Mouse (Mus musculus): Measurements from ENCODE around the gene Rasa3. TPM values are rescaled to one million over a fixed set of nuclear protein-coding genes. Genes with fewer than 3 reads are reported as not detected.

The Rasa3 gene
- total and polyA plus RNA-seq, 2 experiments from 2014 or later: 20.5 to 52.7 TPM

GRCm38 (mm10) chr8:13644155-13644554 is 33.2 kb downstream of the Rasa3 start:
- TF ChIP-seq CTCF (IDR thresholded peaks at IDR 0.05): peak; percentile 21; the same call in 1 of the 2 replicates
- no peaks in the 10 kb centered on the region for H3K36me3 ChIP-seq (ENCODE audit: insufficient read depth, low read length)
- H3K4me2 ChIP-seq (ENCODE audit: low read depth, low read length, poor library complexity, severe bottlenecking): no peak overlapping the region
- WGBS: 15% methylated on average over 6 of the region's 6 CpGs
- H3K27me3 ChIP-seq (ENCODE audit: insufficient read depth, low read length): no peaks in the 10 kb centered on the region
- peak overlapping the region; percentile 59; the same call in 1 of the 2 replicates for H3K27ac ChIP-seq (ENCODE audit: low read depth, low read length)
- ATAC-seq (ENCODE audit: low FRiP score) (no peak), DNase-seq (ENCODE audit: low spot score) (peak; percentile 52)
- H3K9me3 ChIP-seq (ENCODE audit: low read length): no peaks in the 10 kb centered on the region
- H3K9ac ChIP-seq (replicated peaks; ENCODE audit: low read length, poor library complexity, severe bottlenecking): peak overlapping the region; percentile 29; the same call in 1 of the 2 replicates
- no peak overlapping the region for H3K4me3 ChIP-seq (ENCODE audit: low read depth, low read length)
- peaks cover 24% of the 10 kb centered on the region for H3K4me1 ChIP-seq (ENCODE audit: insufficient read depth, low read length)

- TF ChIP-seq CTCF (IDR thresholded peaks at IDR 0.05): no peak
- DNase-seq (ENCODE audit: low spot score) (no peak), ATAC-seq (ENCODE audit: low FRiP score) (no peak)
- no peaks in the 10 kb centered on the region for H3K27me3 ChIP-seq (ENCODE audit: insufficient read depth, low read length)
- no peaks in the 10 kb centered on the region for H3K36me3 ChIP-seq (ENCODE audit: insufficient read depth, low read length)
- H3K4me1 ChIP-seq (ENCODE audit: insufficient read depth, low read length): peaks cover 16% of the 10 kb centered on the region
- H3K4me2 ChIP-seq (ENCODE audit: low read depth, low read length, poor library complexity, severe bottlenecking): no peak overlapping the region
- 85% methylated on average over 10 of the region's 10 CpGs for WGBS
- no peak overlapping the region for H3K27ac ChIP-seq (ENCODE audit: low read depth, low read length)
- no peaks in the 10 kb centered on the region for H3K9me3 ChIP-seq (ENCODE audit: low read length)
- H3K4me3 ChIP-seq (ENCODE audit: low read depth, low read length): no peak overlapping the region
- no peak overlapping the region for H3K9ac ChIP-seq (replicated peaks; ENCODE audit: low read length, poor library complexity, severe bottlenecking)
Measured at GRCm38 (mm10) chr8:13642659-13643181, 34.7 kb downstream of the Rasa3 start.

DNA sequence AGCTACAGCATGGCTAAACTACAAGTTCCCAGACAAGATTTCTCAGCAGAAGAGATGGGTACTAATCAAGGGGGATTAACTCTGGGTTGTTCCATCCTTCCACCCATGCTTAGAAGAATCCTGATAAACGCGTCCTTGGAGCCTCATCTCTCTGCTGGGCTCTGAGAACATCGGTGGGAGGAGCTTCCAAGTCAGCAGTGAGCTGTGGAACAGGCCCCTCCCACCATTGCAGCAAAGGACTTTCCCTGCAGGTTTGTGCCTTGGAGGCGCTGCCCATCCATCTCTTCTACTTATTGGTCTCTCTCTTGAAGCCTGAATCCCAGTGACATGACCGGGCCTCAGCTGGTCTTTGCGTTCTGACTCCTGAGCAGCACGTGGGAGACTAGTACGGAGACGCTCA is 36.2 kb downstream of the Rasa3 start:
- Histone ChIP-seq H3K27me3 (ENCODE audit: insufficient read depth, low read length) (no peaks in the 10 kb centered on the region), H3K9me3 (ENCODE audit: low read length) (no peaks in the 10 kb centered on the region), H3K4me1 (ENCODE audit: insufficient read depth, low read length) (peaks cover 16% of the 10 kb centered on the region), H3K27ac (ENCODE audit: low read depth, low read length) (peak overlapping the region; percentile 32; the same call in 1 of the 2 replicates), H3K4me3 (ENCODE audit: low read depth, low read length) (no peak overlapping the region), H3K9ac (replicated peaks; ENCODE audit: low read length, poor library complexity, severe bottlenecking) (no peak overlapping the region), H3K36me3 (ENCODE audit: insufficient read depth, low read length) (no peaks in the 10 kb centered on the region), H3K4me2 (ENCODE audit: low read depth, low read length, poor library complexity, severe bottlenecking) (no peak overlapping the region)
- TF ChIP-seq CTCF (IDR thresholded peaks at IDR 0.05): no peak
- WGBS: 59% methylated on average over 9 of the region's 9 CpGs
- DNase-seq (ENCODE audit: low spot score): no peak
- ATAC-seq (ENCODE audit: low FRiP score): no peak

GRCm38 (mm10) chr8:13640452-13640883 is 36.9 kb downstream of the Rasa3 start:
- Histone ChIP-seq H3K4me1 (ENCODE audit: insufficient read depth, low read length) (peaks cover 14% of the 10 kb centered on the region), H3K27me3 (ENCODE audit: insufficient read depth, low read length) (no peaks in the 10 kb centered on the region), H3K27ac (ENCODE audit: low read depth, low read length) (peak overlapping the region; percentile 59), H3K4me3 (ENCODE audit: low read depth, low read length) (no peak overlapping the region), H3K9ac (replicated peaks; ENCODE audit: low read length, poor library complexity, severe bottlenecking) (no peak overlapping the region), H3K4me2 (ENCODE audit: low read depth, low read length, poor library complexity, severe bottlenecking) (no peak overlapping the region), H3K36me3 (ENCODE audit: insufficient read depth, low read length) (no peaks in the 10 kb centered on the region), H3K9me3 (ENCODE audit: low read length) (no peaks in the 10 kb centered on the region)
- peak; percentile 33 for DNase-seq (ENCODE audit: low spot score)
- ATAC-seq (ENCODE audit: low FRiP score): no peak
- WGBS: 27% methylated on average over 9 of the region's 9 CpGs
- TF ChIP-seq CTCF (IDR thresholded peaks at IDR 0.05): no peak

GRCm38 (mm10) chr8:13633107-13633506 is 44.3 kb downstream of the Rasa3 start:
- Histone ChIP-seq H3K9me3 (ENCODE audit: low read length) (no peaks in the 10 kb centered on the region), H3K4me1 (ENCODE audit: insufficient read depth, low read length) (no peaks in the 10 kb centered on the region), H3K4me2 (ENCODE audit: low read depth, low read length, poor library complexity, severe bottlenecking) (no peak overlapping the region), H3K27me3 (ENCODE audit: insufficient read depth, low read length) (no peaks in the 10 kb centered on the region), H3K27ac (ENCODE audit: low read depth, low read length) (no peak overlapping the region), H3K36me3 (ENCODE audit: insufficient read depth, low read length) (no peaks in the 10 kb centered on the region), H3K4me3 (ENCODE audit: low read depth, low read length) (no peak overlapping the region), H3K9ac (replicated peaks; ENCODE audit: low read length, poor library complexity, severe bottlenecking) (no peak overlapping the region)
- 95% methylated on average over 6 of the region's 6 CpGs for WGBS
- DNase-seq (ENCODE audit: low spot score): no peak
- no peak for TF ChIP-seq CTCF (IDR thresholded peaks at IDR 0.05)
- ATAC-seq (ENCODE audit: low FRiP score): no peak

DNA sequence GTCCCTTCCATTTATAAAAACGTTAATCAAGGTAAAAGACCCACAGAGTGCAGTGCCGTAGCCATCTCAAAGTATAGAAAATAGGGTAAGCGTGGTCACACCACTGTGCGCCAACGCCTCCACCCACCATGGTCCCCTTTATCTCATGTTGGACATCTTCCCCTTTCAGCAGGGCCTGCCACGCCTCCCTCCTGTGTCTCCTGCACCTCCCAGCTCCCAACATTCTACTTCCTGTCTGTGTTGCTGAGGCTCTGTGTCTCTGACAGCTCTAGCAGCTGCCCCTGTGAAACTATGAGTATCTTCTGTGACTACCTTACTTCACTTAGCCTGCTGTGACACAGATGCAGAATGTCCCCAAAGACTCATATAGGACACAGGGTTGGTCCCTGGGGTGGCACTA is 45.1 kb downstream of the Rasa3 start:
- Histone ChIP-seq H3K9ac (replicated peaks; ENCODE audit: low read length, poor library complexity, severe bottlenecking) (no peak overlapping the region), H3K9me3 (ENCODE audit: low read length) (no peaks in the 10 kb centered on the region), H3K4me3 (ENCODE audit: low read depth, low read length) (no peak overlapping the region), H3K4me1 (ENCODE audit: insufficient read depth, low read length) (no peaks in the 10 kb centered on the region), H3K36me3 (ENCODE audit: insufficient read depth, low read length) (0 out of 2 replicates have a peak, but pooled peaks cover 1% of the 10 kb centered on the region), H3K27ac (ENCODE audit: low read depth, low read length) (no peak overlapping the region), H3K27me3 (ENCODE audit: insufficient read depth, low read length) (no peaks in the 10 kb centered on the region), H3K4me2 (ENCODE audit: low read depth, low read length, poor library complexity, severe bottlenecking) (no peak overlapping the region)
- no peak for ATAC-seq (ENCODE audit: low FRiP score)
- TF ChIP-seq CTCF (IDR thresholded peaks at IDR 0.05): no peak
- no peak for DNase-seq (ENCODE audit: low spot score)
- WGBS: 93% methylated on average over 6 of the region's 6 CpGs
